Mouse (Mus musculus): ENCODE results near the gene Lars2. TPM values are rescaled to one million over a fixed set of nuclear protein-coding genes. Genes with fewer than 3 reads are reported as not detected.

Gene Lars2
- polyA plus RNA-seq, 1 experiment from 2014 or later = 718 TPM

Other genes with a start within 250 kb of the Lars2 start
- 3.2 and 3.6 TPM in 2 replicates for gene Clec3b, start 216.0 kb upstream of the Lars2 start, polyA plus RNA-seq (2015; fragmentation: Nextera tagmentation; extraction: Ambion mirVana)
- 0.13 and 0.21 TPM in 2 replicates for gene Cdcp1, start 150.9 kb upstream of the Lars2 start, polyA plus RNA-seq (2015; fragmentation: Nextera tagmentation; extraction: Ambion mirVana)
- gene Tmem158, start 106.2 kb upstream of the Lars2 start, polyA plus RNA-seq (2015; fragmentation: Nextera tagmentation; extraction: Ambion mirVana) = 45.3 and 53.2 TPM in 2 replicates
- 13.8 and 14.3 TPM in 2 replicates for gene Limd1, start 111.8 kb downstream of the Lars2 start, polyA plus RNA-seq (2015; fragmentation: Nextera tagmentation; extraction: Ambion mirVana)
- 51.2 and 52.9 TPM in 2 replicates for gene Sacm1l, start 162.8 kb downstream of the Lars2 start, polyA plus RNA-seq (2015; fragmentation: Nextera tagmentation; extraction: Ambion mirVana)

Measured in hindbrain, embryonic 15.5 days (tissue).